Mouse (Mus musculus) 3134 (cell line): Measurements from ENCODE around the gene Zfp36l2.
"Not testable (repeated sequence)": the region's sequence is repeated elsewhere in the genome, so short reads cannot be mapped to it uniquely, and the experiment has no call there.

Source experiments
- DNase-seq: peaks from one replicate; pipeline ENCODE4 v3.0.0-alpha.2; 2011; ENCODE audit warnings: low spot score; ENCODE audit not compliant: insufficient read length; ENCODE audit errors: extremely low read depth

Zfp36l2 gene

GRCm38 (mm10) chr17:84187727-84188373 lies at the start of gene Zfp36l2:
Gene Zfp36l2 (minus strand): TSS chr17:84187947.
- DNase-seq, result peak; percentile 98

DNA sequence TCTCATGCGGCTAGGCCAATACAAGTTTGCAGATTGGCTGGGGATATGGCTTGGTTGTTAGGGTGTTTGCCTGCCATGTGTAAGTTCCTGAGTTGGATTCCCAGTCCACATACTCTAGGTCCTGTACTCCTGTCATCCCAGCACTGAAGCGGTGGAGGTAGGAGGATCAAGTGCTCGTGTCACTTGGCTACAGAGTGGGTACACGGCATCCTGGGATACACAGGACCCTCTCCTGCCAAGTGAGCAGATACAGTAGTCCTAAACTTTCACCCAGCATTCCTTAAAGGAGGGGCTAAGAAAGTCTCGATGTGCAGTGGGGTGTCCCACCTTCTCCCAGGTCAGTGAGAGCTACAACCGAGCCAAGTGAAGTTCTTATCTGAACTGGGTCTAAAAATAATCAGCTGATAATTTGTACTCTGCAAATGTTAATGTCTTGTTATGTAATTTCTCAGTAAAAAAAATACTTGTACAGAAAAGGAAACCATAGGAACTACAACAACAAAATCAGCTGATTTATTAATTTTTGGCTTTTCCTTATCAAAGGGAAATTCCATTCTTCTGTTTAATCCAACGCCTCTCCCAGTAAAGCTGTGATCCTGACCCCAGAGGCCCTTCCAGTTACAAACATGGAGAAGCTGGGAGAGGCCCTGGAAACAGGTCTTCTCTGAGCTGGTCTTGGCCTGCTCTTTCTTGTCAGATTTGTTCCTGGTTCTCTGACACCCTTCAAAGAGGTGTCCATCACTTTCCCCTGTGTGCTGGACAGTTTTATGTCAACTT lies 49.2 kb upstream of the Zfp36l2 start:
- no peak for DNase-seq

GRCm38 (mm10) chr17:84235399-84235928 lies 47.7 kb upstream of the Zfp36l2 start:
- DNase-seq, result no peak

GRCm38 (mm10) chr17:84234785-84235184 lies 47.0 kb upstream of the Zfp36l2 start:
- DNase-seq, result not testable (repeated sequence)

GRCm38 (mm10) chr17:84233758-84234157 lies 46.0 kb upstream of the Zfp36l2 start:
- DNase-seq, result no peak

DNA sequence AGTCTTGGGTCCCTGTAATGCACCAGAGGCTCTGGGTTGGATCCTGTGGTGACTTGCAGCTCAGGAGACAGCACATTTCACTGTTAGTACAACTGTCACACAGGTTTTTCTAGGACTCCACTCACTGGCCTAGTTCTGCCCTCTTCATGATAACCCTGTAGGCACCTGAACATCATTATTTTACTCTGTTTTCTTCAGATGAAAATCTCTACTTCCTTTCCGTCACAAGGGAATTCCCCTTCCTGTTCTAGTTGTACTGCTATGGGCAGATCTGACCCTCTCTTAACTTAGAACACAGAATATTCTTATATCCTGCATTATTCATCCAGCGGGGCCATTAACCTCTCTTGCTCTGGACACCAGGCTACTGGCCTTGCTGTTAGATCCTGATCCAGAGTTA lies 43.6 kb upstream of the Zfp36l2 start:
- DNase-seq, result no peak

DNA sequence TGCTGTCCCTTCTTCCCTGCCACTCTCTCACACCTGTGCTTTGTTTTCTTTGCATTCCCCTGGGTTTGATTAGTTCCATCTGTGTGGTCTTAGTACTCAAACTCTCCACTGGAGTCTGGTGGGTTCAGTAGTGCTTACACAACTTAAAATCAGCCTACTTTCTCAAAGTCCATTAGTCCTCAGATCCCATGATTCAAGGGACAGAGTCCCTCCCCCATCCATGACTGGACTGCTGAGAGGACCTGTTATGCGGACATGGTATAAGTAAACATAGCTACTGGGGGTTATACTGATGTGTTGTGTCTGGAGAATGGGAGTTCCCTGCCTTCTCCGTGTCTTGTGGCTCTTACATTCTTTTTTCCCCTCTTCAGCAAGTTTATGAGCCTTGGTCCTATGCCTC lies 40.5 kb upstream of the Zfp36l2 start:
- no peak for DNase-seq

- DNase-seq, result no peak
These were observed 38.9 kb upstream of the Zfp36l2 start for GRCm38 (mm10) chr17:84226681-84227080.

GRCm38 (mm10) chr17:84226231-84226630 lies 38.5 kb upstream of the Zfp36l2 start:
- DNase-seq, result no peak

DNA sequence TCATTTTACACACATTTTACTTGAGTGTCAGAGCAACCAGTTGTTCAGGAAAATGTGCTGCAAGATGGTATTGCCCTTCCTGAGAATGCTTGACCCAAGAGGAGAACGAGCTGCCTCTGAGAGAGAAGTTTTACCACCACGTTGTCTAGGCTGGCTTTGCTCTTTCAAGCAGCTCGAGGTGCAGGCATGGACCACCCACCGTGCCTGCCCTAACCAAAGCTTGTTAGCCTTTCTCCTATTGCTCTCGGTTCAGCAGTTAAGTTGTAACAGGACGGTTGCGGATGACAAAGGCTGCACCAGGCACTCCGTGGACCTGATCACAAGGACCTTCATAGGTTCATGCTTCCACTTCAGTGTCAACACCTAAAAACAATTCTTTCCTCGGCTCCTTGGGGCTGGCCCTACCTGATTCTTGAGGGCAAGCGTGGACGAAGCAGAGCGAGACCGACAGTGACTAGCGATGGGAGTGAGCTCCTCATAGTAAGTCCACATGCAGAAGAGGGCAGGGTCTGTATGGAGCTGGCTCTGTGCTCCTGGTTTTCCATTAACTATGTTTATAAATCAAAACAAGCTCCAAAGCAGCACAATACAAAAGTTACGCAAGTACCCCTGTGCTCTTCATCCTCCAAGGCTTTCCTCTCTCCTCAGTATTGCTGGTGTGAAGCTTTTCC lies 36.6 kb upstream of the Zfp36l2 start:
- DNase-seq, result no peak

DNA sequence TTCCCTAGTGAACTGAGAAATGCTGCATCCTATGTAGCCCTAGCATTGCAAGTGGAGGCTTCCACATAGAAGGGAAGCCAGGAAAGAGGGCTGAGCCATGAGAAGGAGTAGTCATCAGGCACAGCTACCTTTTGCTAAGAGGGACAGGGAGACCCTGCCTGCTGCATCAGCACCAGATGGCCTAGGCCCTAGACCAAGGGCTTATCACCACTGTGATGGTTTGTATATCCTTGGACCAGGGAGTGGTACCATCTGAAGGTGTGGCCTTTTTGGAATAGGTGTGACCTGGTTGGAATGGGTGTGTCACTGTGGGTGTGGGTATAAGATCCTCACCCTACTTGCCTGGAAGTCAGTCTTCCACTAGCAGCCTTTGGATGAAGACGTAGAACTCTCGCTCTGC lies 31.1 kb upstream of the Zfp36l2 start:
- not testable (repeated sequence) for DNase-seq

DNA sequence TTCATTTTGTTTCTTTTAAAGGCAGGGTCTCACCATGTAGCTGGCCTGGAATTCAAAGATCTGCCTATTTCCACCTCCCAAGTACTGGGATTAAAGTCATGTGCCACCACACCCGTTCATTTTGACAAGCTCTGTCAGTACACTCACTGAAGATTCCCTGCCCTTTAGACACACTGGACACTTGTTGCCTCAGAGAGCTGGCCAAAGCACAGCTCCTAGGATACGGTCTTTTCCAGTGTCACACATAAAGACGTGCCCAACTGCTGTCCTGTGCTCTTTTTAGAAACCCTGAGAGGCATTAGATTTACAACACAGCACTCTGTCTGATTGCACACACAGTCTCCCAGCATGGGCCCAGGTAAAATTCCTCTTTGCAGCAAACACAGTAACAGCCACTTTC lies 29.9 kb upstream of the Zfp36l2 start:
- DNase-seq, result no peak

DNA sequence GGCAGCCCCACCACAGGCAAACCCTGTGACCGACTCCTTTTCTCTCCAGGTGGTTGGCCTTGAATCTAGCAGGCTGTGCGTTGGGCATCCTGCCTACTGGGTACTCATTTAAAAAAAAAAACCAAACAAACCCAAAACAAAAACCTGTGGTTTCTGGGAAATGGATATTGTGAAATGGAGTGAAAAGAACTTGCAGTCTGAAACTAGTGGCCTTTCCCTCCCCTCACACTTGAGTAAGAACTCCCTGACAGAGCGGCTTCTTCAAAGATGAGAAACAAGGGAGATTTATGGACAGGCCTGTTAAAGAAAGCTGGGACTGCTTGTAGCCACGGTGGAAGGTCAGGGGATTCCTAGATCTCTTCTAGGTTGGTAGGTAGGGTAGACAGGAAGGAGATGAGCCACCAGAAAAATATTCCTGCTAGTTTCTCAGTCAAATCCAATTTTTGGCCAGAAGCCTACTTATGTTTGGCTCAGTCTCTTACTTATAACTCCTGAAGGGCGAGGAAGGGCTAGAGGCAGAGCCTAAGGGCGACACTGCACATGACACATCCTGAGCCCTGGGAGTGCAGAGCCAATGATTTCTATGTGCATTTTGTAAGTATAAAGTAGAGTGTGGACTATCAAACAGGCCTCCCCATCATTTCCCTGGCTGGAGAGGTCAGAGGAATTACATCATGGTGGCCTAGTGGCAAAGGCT lies 27.7 kb upstream of the Zfp36l2 start:
- peak; percentile 75 for DNase-seq

DNA sequence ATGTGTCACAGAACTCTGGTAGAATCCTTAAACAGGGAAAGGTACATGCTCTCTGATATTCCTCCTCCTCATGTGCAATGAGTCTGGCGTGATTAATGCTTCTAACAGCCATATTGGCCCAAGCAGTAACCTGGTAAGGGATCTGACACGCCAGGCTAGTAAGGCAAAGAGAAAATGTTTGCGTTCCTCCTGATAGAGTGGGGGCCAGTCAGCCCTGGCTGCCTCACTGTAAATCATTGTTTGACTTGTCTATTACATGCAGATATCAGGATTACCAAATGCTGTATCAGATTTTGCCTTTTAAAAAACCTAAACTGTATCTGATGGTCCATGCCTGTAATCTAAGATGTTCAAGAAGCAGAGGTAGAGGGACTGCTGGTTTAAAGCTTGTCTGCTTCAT lies 25.7 kb upstream of the Zfp36l2 start:
- no peak for DNase-seq

DNA sequence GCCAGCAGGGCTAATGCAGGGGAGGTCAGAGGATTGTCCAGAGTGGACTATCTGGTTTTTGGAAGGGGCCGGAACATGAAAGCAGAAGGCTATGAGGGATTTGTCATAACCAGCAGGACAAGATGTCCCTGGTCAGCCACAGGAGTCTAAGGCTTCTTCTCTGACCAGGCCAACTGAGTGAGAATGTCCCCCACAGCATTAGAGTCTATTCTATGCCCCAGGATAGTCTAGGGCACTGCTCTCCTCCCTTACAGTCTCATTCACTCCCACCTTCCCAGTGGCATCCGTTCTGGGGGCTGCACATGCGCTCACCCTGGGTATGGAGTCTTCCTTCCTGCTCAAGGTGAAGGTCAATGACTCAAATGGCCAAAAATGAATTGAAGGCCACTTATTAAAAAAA lies 19.9 kb upstream of the Zfp36l2 start:
- DNase-seq, result no peak

GRCm38 (mm10) chr17:84206239-84206638 lies 18.5 kb upstream of the Zfp36l2 start:
- no peak for DNase-seq

DNA sequence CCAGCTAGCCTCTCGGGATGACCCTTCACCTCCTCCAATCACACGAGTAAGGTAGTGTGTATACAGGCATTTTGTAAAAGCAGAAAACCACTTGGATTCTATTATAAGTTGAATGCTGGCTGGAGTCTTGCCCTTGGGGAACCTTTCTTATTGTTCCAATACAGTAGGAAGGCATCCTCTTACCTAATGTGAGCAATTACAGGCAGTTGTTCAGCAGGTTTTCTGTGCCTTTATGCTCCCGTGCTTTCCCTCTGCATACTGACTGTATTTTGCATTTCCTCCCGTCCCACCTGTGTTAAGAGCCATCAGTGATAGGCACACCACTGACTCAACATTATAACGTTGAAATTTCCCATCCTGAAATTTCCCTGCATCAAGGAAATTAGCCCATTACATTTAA lies 17.2 kb upstream of the Zfp36l2 start:
- DNase-seq, result no peak

- DNase-seq, result no peak
These were observed 15.6 kb upstream of the Zfp36l2 start for GRCm38 (mm10) chr17:84203340-84203739.

DNA sequence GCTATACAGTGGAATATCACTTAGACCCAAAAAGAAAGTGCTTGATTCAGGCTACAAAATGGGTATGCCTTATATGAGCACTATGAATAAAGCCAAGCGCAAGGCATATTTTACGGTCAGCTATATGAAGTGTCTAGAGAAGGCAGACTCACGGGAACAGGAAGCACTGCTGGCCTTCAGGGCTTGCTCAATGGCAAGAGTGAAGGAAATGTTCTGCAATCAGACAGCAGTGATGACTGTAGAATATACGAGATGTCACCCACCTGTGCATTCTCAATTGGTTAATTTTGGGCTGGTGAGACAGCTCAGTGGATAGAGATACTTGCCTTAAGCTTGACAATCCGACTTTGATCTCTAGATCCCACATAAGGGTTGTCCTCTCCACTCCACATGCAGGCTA lies 13.4 kb upstream of the Zfp36l2 start:
- no peak for DNase-seq

GRCm38 (mm10) chr17:84197912-84198344 lies 10.2 kb upstream of the Zfp36l2 start:
- no peak for DNase-seq

- no peak for DNase-seq
These were observed 8.6 kb upstream of the Zfp36l2 start for GRCm38 (mm10) chr17:84196329-84196728.
